Comparison of ENCODE assay signal across 26 mouse cellular contexts in the genomic region with DNA sequence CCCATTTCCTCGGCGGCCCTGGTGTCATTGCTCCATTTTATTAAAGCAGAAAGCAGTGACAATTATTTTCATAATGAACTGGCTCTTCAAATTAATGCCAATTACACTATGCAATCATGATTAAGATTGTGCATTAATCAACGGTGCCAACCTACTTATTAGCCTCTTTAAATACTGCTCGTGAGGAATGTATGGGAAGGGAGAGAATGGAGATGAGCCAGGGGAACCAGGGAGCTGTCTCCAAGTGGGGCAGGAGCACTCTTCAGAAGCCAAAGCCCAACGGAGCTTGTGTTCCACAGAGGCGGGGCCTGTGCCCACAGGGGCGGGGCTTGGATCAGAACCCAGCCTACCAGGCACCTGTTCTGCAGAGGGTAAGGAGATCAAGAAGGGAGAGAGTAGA.
DNase-seq lines count a peak whose midpoint lies in the region; ATAC-seq lines count a peak whose summit lies in the region.
"Had no signal": no experiment of that assay in that cellular context is flagged by ENCODE, and none has a peak within 500 bp of the region (broad histone marks: within the 10 kb centered on the region; RNA-seq: fewer than 3 reads in every experiment).

No protein-coding gene starts in this region.

- DNase-seq in forebrain, embryonic 14.5 days (ENCODE audit: low spot score), result peak; percentile 62
- DNase-seq in forebrain, embryonic 10.5 days (ENCODE audit: extremely low spot score, low spot score), result no peak
- DNase-seq in limb, embryonic 10.5 days (ENCODE audit: low spot score), result no peak
- DNase-seq in ZHBTc4 (ENCODE audit: low read depth, low spot score), result peak; percentile 42
- DNase-seq in urinary bladder, postnatal 25 days (ENCODE audit: low spot score), result no peak
- DNase-seq: adrenal gland, adult 2 months; adrenal gland, postnatal 36 days; cerebellum, adult 8-10 months; cerebellum, postnatal 25 days; gastrocnemius, postnatal 10 days; heart, postnatal 14 days; kidney, adult 2 months; kidney, postnatal 36 days; lung, adult 2 months; lung, postnatal 10 days; midbrain, embryonic 14.5 days; thymus, adult 2 months; thymus, postnatal 36 days had no signal

- 30% methylated on average over 7 of the region's 7 CpGs for WGBS in forebrain, embryonic 14.5 days
- 59% methylated on average over 7 of the region's 7 CpGs for WGBS in forebrain, embryonic 10.5 days
- WGBS in limb, embryonic 15.5 days, result 45% methylated on average over 7 of the region's 7 CpGs
- WGBS in limb, embryonic 10.5 days, result 61% methylated on average over 7 of the region's 7 CpGs
- whole genome bisulfite sequencing in forebrain, embryonic 16.5 days, result 21% methylated on average over 7 of the region's 7 CpGs

- H3K9me3 ChIP-seq in forebrain, embryonic 14.5 days (replicated peaks; ENCODE audit: control insufficient read depth, low read length), result no peaks in the 10 kb centered on the region
- H3K9me3 ChIP-seq in forebrain, embryonic 10.5 days, result no peaks in the 10 kb centered on the region
- no peaks in the 10 kb centered on the region for H3K9me3 ChIP-seq in limb, embryonic 15.5 days
- H3K9me3 ChIP-seq in limb, embryonic 10.5 days (replicated peaks), result no peaks in the 10 kb centered on the region
- no peaks in the 10 kb centered on the region for H3K9me3 ChIP-seq in forebrain, embryonic 16.5 days (ENCODE audit: control insufficient read depth, low read length)
- H3K9me3 ChIP-seq: hindbrain, embryonic 15.5 days; intestine, embryonic 15.5 days had no signal

- H3K36me3 ChIP-seq in forebrain, embryonic 14.5 days (ENCODE audit: control insufficient read depth, insufficient read depth, low read length), result no peaks in the 10 kb centered on the region
- H3K36me3 ChIP-seq in forebrain, embryonic 10.5 days (replicated peaks), result no peaks in the 10 kb centered on the region
- no peaks in the 10 kb centered on the region for H3K36me3 ChIP-seq in limb, embryonic 15.5 days
- H3K36me3 ChIP-seq in limb, embryonic 10.5 days, result no peaks in the 10 kb centered on the region
- H3K36me3 ChIP-seq in forebrain, embryonic 16.5 days (ENCODE audit: control insufficient read depth, insufficient read depth), result no peaks in the 10 kb centered on the region
- H3K36me3 ChIP-seq: hindbrain, embryonic 15.5 days; intestine, embryonic 15.5 days had no signal

- no peak overlapping the region for H3K9ac ChIP-seq in forebrain, embryonic 14.5 days (ENCODE audit: low read length)
- no peak overlapping the region for H3K9ac ChIP-seq in limb, embryonic 15.5 days
- no peak overlapping the region for H3K9ac ChIP-seq in forebrain, embryonic 16.5 days (replicated peaks; ENCODE audit: low read depth, low read length)
- H3K9ac ChIP-seq: hindbrain, embryonic 15.5 days; intestine, embryonic 15.5 days; liver, embryonic 14.5 days had no signal

- H3K4me2 ChIP-seq in forebrain, embryonic 14.5 days (ENCODE audit: low read length), result no peak overlapping the region
- no peak overlapping the region for H3K4me2 ChIP-seq in limb, embryonic 15.5 days
- no peak overlapping the region for H3K4me2 ChIP-seq in forebrain, embryonic 16.5 days (ENCODE audit: low read length)
- H3K4me2 ChIP-seq: hindbrain, embryonic 15.5 days; intestine, embryonic 15.5 days had no signal

- ATAC-seq in forebrain, embryonic 14.5 days, result peak; percentile 69
- 0 out of 2 replicates have a peak, but pooled peaks have one; percentile 5 for ATAC-seq in limb, embryonic 15.5 days (ENCODE audit: insufficient number of reproducible peaks, low FRiP score, low TSS enrichment, low read depth)
- peak; percentile 61; the same call in 1 of the 2 replicates for ATAC-seq in forebrain, embryonic 16.5 days
- ATAC-seq: activated CD4-positive, CD25-positive, alpha-beta regulatory T cell, adult 4 months; CD4-positive, CD25-positive, alpha-beta regulatory T cell, adult 4 months; intestine, embryonic 15.5 days had no signal

- peaks cover 3% of the 10 kb centered on the region; the same call in 1 of the 2 replicates for H3K4me1 ChIP-seq in forebrain, embryonic 14.5 days (ENCODE audit: control insufficient read depth, insufficient read depth, low read length)
- peaks cover 15% of the 10 kb centered on the region for H3K4me1 ChIP-seq in forebrain, embryonic 10.5 days
- peaks cover 4% of the 10 kb centered on the region; the same call in 1 of the 2 replicates for H3K4me1 ChIP-seq in limb, embryonic 15.5 days
- peaks cover 17% of the 10 kb centered on the region for H3K4me1 ChIP-seq in limb, embryonic 10.5 days
- H3K4me1 ChIP-seq in forebrain, embryonic 16.5 days (replicated peaks; ENCODE audit: control insufficient read depth, insufficient read depth, low read length), result peaks cover 4% of the 10 kb centered on the region
- H3K4me1 ChIP-seq: intestine, embryonic 15.5 days had no signal

- H3K4me3 ChIP-seq in forebrain, embryonic 14.5 days (ENCODE audit: low read depth, low read length), result no peak overlapping the region
- H3K4me3 ChIP-seq in forebrain, embryonic 10.5 days, result no peak overlapping the region
- no peak overlapping the region for H3K4me3 ChIP-seq in limb, embryonic 15.5 days
- H3K4me3 ChIP-seq in limb, embryonic 10.5 days, result no peak overlapping the region
- no peak overlapping the region for H3K4me3 ChIP-seq in forebrain, embryonic 16.5 days (replicated peaks; ENCODE audit: low read length)
- H3K4me3 ChIP-seq: hindbrain, embryonic 15.5 days; intestine, embryonic 15.5 days had no signal

- H3K27me3 ChIP-seq in forebrain, embryonic 14.5 days (replicated peaks; ENCODE audit: control insufficient read depth, insufficient read depth, low read length), result 0 out of 2 replicates have a peak, but pooled peaks cover 4% of the 10 kb centered on the region
- peaks cover 27% of the 10 kb centered on the region for H3K27me3 ChIP-seq in forebrain, embryonic 10.5 days (ENCODE audit: poor library complexity, severe bottlenecking)
- H3K27me3 ChIP-seq in limb, embryonic 15.5 days, result peaks cover 20% of the 10 kb centered on the region
- peaks cover 21% of the 10 kb centered on the region for H3K27me3 ChIP-seq in limb, embryonic 10.5 days (ENCODE audit: low read depth, poor library complexity, severe bottlenecking)
- no peaks in the 10 kb centered on the region for H3K27me3 ChIP-seq in forebrain, embryonic 16.5 days (replicated peaks; ENCODE audit: control insufficient read depth, insufficient read depth, low read length)
- H3K27me3 ChIP-seq: hindbrain, embryonic 15.5 days had no signal

- no peak overlapping the region for H3K27ac ChIP-seq in forebrain, embryonic 14.5 days (ENCODE audit: low read depth, low read length)
- no peak overlapping the region for H3K27ac ChIP-seq in forebrain, embryonic 10.5 days
- H3K27ac ChIP-seq in limb, embryonic 15.5 days, result no peak overlapping the region
- H3K27ac ChIP-seq in limb, embryonic 10.5 days, result no peak overlapping the region
- H3K27ac ChIP-seq in forebrain, embryonic 16.5 days (ENCODE audit: low read length), result no peak overlapping the region
- H3K27ac ChIP-seq: hindbrain, embryonic 15.5 days; intestine, embryonic 15.5 days; liver, embryonic 14.5 days; macrophage had no signal

Comparison
In these comparisons a context has a peak if more than half of its experiments do, and no peak if none do; other contexts are left out.
1. DNase-seq: peak in forebrain, embryonic 14.5 days (single experiment) and ZHBTc4 (single experiment); none in forebrain, embryonic 10.5 days (single experiment), limb, embryonic 10.5 days (single experiment) and urinary bladder, postnatal 25 days (single experiment).
2. ATAC-seq: peak in every context shown above with its lines; median percentile 69 in forebrain, embryonic 14.5 days; 61 in forebrain, embryonic 16.5 days; 5 in limb, embryonic 15.5 days.